Mouse (Mus musculus): ENCODE data around the gene Aplp1.
"Not testable (repeated sequence)": the region's sequence is repeated elsewhere in the genome, so short reads cannot be mapped to it uniquely, and the experiment has no call there.

The Aplp1 gene

GRCm38 (mm10) chr7:30444971-30445751, at the start of gene Aplp1:
Gene Aplp1, minus strand, starts transcription at chr7:30445535.
- peak; percentile 31 for DNase-seq

- DNase-seq, result peak; percentile 87
Measured at GRCm38 (mm10) chr7:30493401-30493931, 48.1 kb upstream of the Aplp1 start, which contains the start of gene Prodh2. Gene Prodh2, plus strand, starts transcription at chr7:30493622.

- DNase-seq, result peak; percentile 87
Measured at GRCm38 (mm10) chr7:30492765-30493164, 47.4 kb upstream of the Aplp1 start.

GRCm38 (mm10) chr7:30490957-30491307, 45.6 kb upstream of the Aplp1 start:
- DNase-seq, result no peak

- peak; percentile 46 for DNase-seq
Measured at GRCm38 (mm10) chr7:30490251-30490956, 45.1 kb upstream of the Aplp1 start.

GRCm38 (mm10) chr7:30484250-30484649, 38.9 kb upstream of the Aplp1 start:
- DNase-seq, result no peak

- no peak for DNase-seq
Measured at GRCm38 (mm10) chr7:30477415-30478381, 32.4 kb upstream of the Aplp1 start.

- DNase-seq, result not testable (repeated sequence)
Measured at GRCm38 (mm10) chr7:30476136-30476535, 30.8 kb upstream of the Aplp1 start.

- DNase-seq, result no peak
Measured at GRCm38 (mm10) chr7:30474999-30475398, 29.7 kb upstream of the Aplp1 start.

GRCm38 (mm10) chr7:30472411-30472810, 27.1 kb upstream of the Aplp1 start:
- peak; percentile 42 for DNase-seq

GRCm38 (mm10) chr7:30464816-30465300, 19.5 kb upstream of the Aplp1 start:
- DNase-seq, result no peak

GRCm38 (mm10) chr7:30463996-30464395, 18.7 kb upstream of the Aplp1 start:
- no peak for DNase-seq

- no peak for DNase-seq
Measured at GRCm38 (mm10) chr7:30463568-30463967, 18.2 kb upstream of the Aplp1 start.

GRCm38 (mm10) chr7:30459484-30459883, 14.1 kb upstream of the Aplp1 start:
- DNase-seq, result no peak

GRCm38 (mm10) chr7:30457629-30458330, 12.4 kb upstream of the Aplp1 start, which contains the start of the genes Kirrel2 and Nphs1:
Gene Kirrel2, minus strand, starts transcription at chr7:30457690.
Gene Nphs1, plus strand, starts transcription at chr7:30458315.
- DNase-seq, result no peak

GRCm38 (mm10) chr7:30456911-30457628, 11.7 kb upstream of the Aplp1 start:
- DNase-seq, result no peak

GRCm38 (mm10) chr7:30456487-30456886, 11.2 kb upstream of the Aplp1 start:
- no peak for DNase-seq

GRCm38 (mm10) chr7:30454259-30454658, 8.9 kb upstream of the Aplp1 start:
- DNase-seq, result no peak

GRCm38 (mm10) chr7:30453766-30454165, 8.4 kb upstream of the Aplp1 start:
- peak; percentile 63 for DNase-seq

GRCm38 (mm10) chr7:30453327-30453726, 8.0 kb upstream of the Aplp1 start:
- no peak for DNase-seq

- no peak for DNase-seq
Measured at GRCm38 (mm10) chr7:30450241-30450640, 4.9 kb upstream of the Aplp1 start.

Measured in kidney, adult 9 months (tissue).